Mouse (Mus musculus) E14TG2a.4 (cell line): ENCODE results near the gene Stat4.
A peak's percentile ranks its signal among the peaks of the same experiment; 100 is the strongest.

Experiments used
- H3K27me3 ChIP-seq: 2 replicates; pipeline ENCODE4 v1.6.1; 2014; ENCODE audit warnings: low read length, control low read depth; ENCODE audit not compliant: insufficient read depth
- H3K36me3 ChIP-seq: 2 replicates; pipeline ENCODE4 v1.6.1; 2014; ENCODE audit warnings: low read length, control low read depth; ENCODE audit not compliant: insufficient read depth
- H3K4me1 ChIP-seq: replicated peaks from 2 replicates; pipeline ENCODE4 v1.6.1; 2014; ENCODE audit warnings: low read depth, low read length, control low read depth
- H3K4me3 ChIP-seq: replicated peaks from 2 replicates; pipeline ENCODE4 v1.5.1; 2014; ENCODE audit warnings: mild to moderate bottlenecking, low read length
- H3K9me3 ChIP-seq: 2 replicates; pipeline ENCODE4 v1.6.1; 2014; ENCODE audit warnings: low read length, control low read depth
- CTCF ChIP-seq: conservative IDR thresholded peaks from 2 replicates; pipeline ENCODE4 v1.5.1; 2014; ENCODE audit warnings: low read length
- NANOG ChIP-seq: IDR thresholded peaks from 2 replicates; pipeline ENCODE4 v1.6.1; 2014; ENCODE audit warnings: borderline replicate concordance, low read length, mixed read lengths
- POU5F1 ChIP-seq: IDR thresholded peaks from 2 replicates; pipeline ENCODE4 v1.6.1; 2014; ENCODE audit warnings: low read length, borderline replicate concordance

The Stat4 gene

DNA sequence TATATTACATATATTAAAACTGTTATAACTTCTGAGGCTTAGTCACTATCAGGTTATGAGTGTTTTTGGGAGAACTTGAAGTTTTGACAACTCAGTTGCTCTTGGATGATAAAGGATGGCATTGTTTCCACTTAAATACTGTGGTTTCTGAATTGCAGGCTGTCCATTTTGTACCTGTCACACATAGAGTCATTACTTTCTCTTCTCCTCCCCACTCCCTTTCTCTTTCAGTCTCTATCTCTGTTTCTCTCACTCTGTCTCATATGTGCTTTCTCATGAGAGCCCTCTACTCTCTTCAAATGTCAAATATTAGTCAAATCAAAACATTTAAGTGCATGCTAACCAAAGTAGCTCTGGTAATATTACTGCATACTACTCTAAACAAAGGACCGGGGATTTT lies 79.3 kb downstream of the Stat4 start:
- H3K9me3 ChIP-seq, result no peaks in the 10 kb centered on the region
- H3K4me1 ChIP-seq, result no peaks in the 10 kb centered on the region
- TF ChIP-seq NANOG (no peak), POU5F1 (no peak), CTCF (no peak)
- H3K27me3 ChIP-seq, result no peaks in the 10 kb centered on the region
- no peak overlapping the region for H3K4me3 ChIP-seq
- H3K36me3 ChIP-seq, result no peaks in the 10 kb centered on the region

DNA sequence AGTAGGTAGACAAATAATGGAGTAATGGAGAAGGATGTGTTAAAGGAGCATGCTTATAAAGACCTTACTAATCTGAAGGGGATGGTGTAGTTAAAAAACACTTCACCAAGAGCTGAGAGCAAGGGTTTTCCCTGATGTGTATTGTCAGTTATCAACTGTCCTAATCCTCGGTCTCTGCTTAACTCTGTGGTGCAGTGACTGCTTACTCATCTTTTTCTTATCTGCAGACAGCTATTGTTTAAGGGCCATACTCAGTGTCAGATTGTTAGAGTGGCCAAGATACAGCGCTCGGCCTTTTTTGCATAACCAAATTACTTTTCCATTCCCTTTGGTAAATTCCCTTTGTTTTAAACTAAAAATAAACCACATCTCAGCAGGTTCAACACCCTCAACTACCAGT lies 79.7 kb downstream of the Stat4 start:
- Histone ChIP-seq H3K9me3 (no peaks in the 10 kb centered on the region), H3K4me1 (no peaks in the 10 kb centered on the region), H3K4me3 (no peak overlapping the region), H3K27me3 (no peaks in the 10 kb centered on the region), H3K36me3 (no peaks in the 10 kb centered on the region)
- TF ChIP-seq POU5F1 (no peak), NANOG (no peak), CTCF (no peak)

DNA sequence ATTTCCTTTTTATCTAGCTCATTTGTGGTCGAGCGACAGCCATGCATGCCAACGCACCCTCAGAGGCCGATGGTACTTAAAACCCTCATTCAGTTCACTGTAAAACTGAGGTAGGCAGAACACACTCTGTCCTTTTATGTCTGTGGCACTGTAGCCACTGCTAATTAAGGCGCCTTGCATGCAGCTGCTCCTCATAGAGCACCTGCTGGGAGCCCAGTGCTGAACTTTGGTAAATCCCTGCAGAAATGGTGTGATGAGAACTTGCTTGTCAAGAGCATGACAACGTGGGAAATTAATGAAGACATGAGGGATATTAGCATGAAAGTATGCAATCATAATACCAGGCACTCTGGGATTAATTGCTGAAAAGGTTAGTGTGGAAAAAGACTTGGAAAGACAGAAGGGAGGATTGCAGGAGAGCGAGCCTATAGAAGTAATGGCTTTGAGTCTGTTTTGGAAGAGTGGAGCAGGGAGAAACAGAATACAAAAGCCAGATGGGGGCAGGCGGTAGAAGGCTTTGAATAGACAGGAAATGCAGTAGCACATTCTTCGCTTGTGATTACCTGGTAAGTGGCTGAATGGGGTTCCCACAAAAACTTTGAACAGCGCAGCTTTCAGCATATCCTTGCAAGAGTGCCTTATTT lies 92.9 kb downstream of the Stat4 start:
- TF ChIP-seq POU5F1 (no peak), NANOG (peak; percentile 11; the same call in 1 of the 2 replicates), CTCF (no peak)
- Histone ChIP-seq H3K36me3 (no peaks in the 10 kb centered on the region), H3K4me1 (peaks cover 23% of the 10 kb centered on the region), H3K4me3 (no peak overlapping the region), H3K27me3 (no peaks in the 10 kb centered on the region), H3K9me3 (no peaks in the 10 kb centered on the region)

DNA sequence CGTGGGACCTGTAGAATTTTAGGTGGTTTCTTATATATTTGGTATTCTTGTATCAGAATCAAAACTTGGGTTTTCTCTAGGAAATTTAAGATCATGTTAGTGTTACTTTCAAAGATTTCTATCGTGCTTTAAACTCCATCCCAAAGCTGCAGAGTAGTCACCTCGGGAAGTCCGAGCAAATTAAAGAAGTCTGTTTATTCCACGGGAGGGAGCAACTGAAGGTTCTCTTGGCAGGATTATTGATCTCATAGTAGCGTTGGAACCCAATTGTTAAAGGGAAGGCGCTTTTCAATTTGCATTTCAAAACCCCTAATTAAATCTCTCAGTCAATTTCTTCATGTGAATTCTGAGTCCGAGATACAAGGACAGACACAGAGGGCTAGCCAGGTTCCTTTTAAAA lies 93.4 kb downstream of the Stat4 start:
- Histone ChIP-seq H3K9me3 (no peaks in the 10 kb centered on the region), H3K4me3 (no peak overlapping the region), H3K36me3 (no peaks in the 10 kb centered on the region), H3K4me1 (peaks cover 23% of the 10 kb centered on the region), H3K27me3 (no peaks in the 10 kb centered on the region)
- TF ChIP-seq CTCF, result no peak
- no peak for TF ChIP-seq POU5F1
- TF ChIP-seq NANOG, result no peak

DNA sequence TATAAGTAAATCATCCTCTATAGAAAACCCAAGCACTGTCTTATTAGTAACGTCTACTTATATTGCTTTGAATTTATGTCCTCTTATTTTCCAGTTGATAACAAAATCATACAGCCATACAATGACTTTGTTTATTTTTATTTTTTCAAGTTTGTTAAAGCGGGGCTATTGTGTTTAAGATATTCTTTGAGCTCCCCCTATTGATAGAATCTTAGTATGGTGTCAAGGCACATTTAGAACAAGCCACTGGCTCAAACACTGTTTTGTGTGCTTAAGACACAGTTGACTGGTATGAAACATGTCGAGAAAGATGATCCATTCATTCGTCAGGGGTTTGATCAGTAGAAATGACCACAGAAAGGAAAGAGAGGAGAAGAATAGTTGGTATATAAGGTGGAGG lies 99.3 kb downstream of the Stat4 start:
- TF ChIP-seq NANOG (no peak), POU5F1 (no peak), CTCF (no peak)
- H3K27me3 ChIP-seq, result no peaks in the 10 kb centered on the region
- peaks cover under 1% of the 10 kb centered on the region; the same call in 1 of the 2 replicates for H3K4me1 ChIP-seq
- H3K9me3 ChIP-seq, result no peaks in the 10 kb centered on the region
- H3K4me3 ChIP-seq, result no peak overlapping the region
- H3K36me3 ChIP-seq, result no peaks in the 10 kb centered on the region

DNA sequence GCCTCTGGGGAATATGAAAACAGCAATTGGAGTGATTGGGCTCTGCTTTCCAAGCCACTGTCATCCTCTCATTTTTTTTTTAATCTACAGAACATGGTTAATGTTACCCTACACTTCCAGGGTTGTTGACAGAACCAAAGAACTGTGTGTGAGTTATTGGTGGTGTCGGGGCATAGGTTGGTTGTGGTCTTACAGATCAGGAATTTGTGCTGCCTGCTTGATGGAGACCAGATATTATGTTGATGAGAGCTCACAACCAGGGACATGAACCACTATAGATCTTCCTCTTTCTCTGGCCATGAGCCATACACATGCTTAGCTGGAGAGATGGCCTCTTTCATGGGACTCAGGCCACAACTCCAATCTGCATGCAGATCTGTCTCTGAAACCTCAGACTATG lies 100.2 kb downstream of the Stat4 start:
- TF ChIP-seq NANOG, result no peak
- no peak for TF ChIP-seq CTCF
- no peak for TF ChIP-seq POU5F1
- no peaks in the 10 kb centered on the region for H3K4me1 ChIP-seq
- H3K9me3 ChIP-seq, result no peaks in the 10 kb centered on the region
- H3K4me3 ChIP-seq, result no peak overlapping the region
- no peaks in the 10 kb centered on the region for H3K36me3 ChIP-seq
- no peaks in the 10 kb centered on the region for H3K27me3 ChIP-seq

DNA sequence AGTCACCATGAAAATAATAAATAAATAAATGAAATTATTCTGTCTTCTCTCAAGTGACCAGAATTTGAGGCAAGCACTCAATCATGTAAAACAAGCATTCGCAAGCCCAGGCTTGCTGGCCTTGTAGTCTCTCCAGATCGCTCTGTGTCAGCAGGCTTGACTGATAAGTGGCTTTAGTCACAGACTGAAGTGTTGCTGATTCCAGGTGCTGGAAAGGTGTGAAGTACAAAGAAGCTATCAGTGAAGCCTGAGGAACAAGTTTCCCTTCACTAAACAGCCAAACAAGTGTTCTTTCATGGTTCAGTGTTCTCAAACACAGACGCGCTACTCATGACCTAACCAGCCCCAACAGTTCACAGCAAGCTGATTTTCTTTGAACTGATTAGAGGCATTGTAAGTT lies 101.7 kb downstream of the Stat4 start:
- H3K4me1 ChIP-seq, result no peaks in the 10 kb centered on the region
- no peak overlapping the region for H3K4me3 ChIP-seq

DNA sequence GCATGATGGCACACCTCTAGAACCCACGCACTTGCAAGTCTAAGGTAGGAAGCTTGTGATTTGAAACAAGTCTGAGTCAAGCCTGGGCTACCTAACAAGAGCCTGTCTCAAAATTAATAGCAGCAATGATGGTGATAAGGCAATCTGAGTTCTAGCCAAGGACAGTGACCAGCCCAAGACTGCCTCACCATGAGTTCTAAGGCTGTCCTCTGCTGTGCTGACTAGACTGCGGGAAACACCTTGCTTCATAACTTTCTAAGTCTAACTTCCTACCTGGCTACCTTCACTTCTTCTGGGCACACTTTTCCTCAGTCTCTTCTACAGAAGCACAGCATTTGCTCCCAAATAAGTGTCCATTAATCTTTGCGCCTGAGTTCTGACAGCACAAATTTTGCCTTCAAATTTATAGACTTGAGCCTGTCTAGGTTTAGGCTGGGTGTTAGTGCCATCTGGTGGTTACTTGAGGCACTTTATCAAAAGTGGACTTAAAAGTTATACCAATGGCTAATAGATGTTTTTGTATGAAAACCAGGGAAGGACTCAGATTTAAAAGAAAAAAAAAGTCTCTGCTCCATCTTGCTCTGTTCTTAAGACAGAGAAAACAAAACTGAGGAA lies 111.8 kb downstream of the Stat4 start:
- no peaks in the 10 kb centered on the region for H3K36me3 ChIP-seq
- H3K9me3 ChIP-seq, result no peaks in the 10 kb centered on the region
- no peaks in the 10 kb centered on the region for H3K4me1 ChIP-seq
- TF ChIP-seq POU5F1 (no peak), CTCF (peak; percentile 57), NANOG (no peak)
- no peaks in the 10 kb centered on the region for H3K27me3 ChIP-seq
- no peak overlapping the region for H3K4me3 ChIP-seq

More for the DNA sequence above, 101.7 kb downstream of the Stat4 start:
- Histone ChIP-seq H3K27me3 (no peaks in the 10 kb centered on the region), H3K36me3 (no peaks in the 10 kb centered on the region), H3K9me3 (no peaks in the 10 kb centered on the region)
- TF ChIP-seq CTCF (no peak), POU5F1 (no peak), NANOG (no peak)
